In genomic region chr4:99660981-99661380, GRCm38 (mm10) we compare ENCODE assay signal across 8 mouse cellular contexts. TPM values are rescaled to one million over a fixed set of nuclear protein-coding genes. Genes with fewer than 3 reads are reported as not detected.
DNase-seq lines count a peak whose midpoint lies in the region; ATAC-seq and TF ChIP-seq lines count a peak whose summit lies in the region.

No protein-coding gene starts in this region.

- peak; percentile 80 for TF ChIP-seq CTCF in heart, adult 2 months (IDR thresholded peaks at IDR 0.05)
- peak; percentile 69 for TF ChIP-seq CTCF in ES-Bruce4 (IDR thresholded peaks at IDR 0.05; ENCODE audit: low read depth, low read length)

- H3K9me3 ChIP-seq in heart, embryonic 10.5 days = no peaks in the 10 kb centered on the region
- H3K9me3 ChIP-seq in ES-Bruce4 (replicated peaks; ENCODE audit: control insufficient read depth, insufficient read depth, low read length, poor library complexity, severe bottlenecking) = no peaks in the 10 kb centered on the region
- H3K9me3 ChIP-seq in heart, embryonic 15.5 days (replicated peaks) = no peaks in the 10 kb centered on the region
- H3K9me3 ChIP-seq in megakaryocyte, embryonic 14.5 days = peaks cover 23% of the 10 kb centered on the region

- TF ChIP-seq POLR2A in heart, adult 2 months (IDR thresholded peaks at IDR 0.05; ENCODE audit: insufficient read depth, low read depth, low read length) = no peak
- TF ChIP-seq POLR2A in ES-Bruce4 (IDR thresholded peaks at IDR 0.05; ENCODE audit: insufficient read depth, low read length) = no peak

- H3K4me3 ChIP-seq in heart, adult 2 months = no peak overlapping the region
- H3K4me3 ChIP-seq in heart, embryonic 10.5 days = no peak overlapping the region
- H3K4me3 ChIP-seq in ES-Bruce4 (ENCODE audit: low read depth, low read length) = no peak overlapping the region
- peak overlapping the region; percentile 7; the same call in 1 of the 2 replicates for H3K4me3 ChIP-seq in heart, embryonic 15.5 days
- H3K4me3 ChIP-seq in megakaryocyte, embryonic 14.5 days (replicated peaks) = peak overlapping the region; percentile 46

- under 1% methylated on average over 11 of the region's 11 CpGs for whole genome bisulfite sequencing in heart, adult 2 months
- under 1% methylated on average over 11 of the region's 11 CpGs for WGBS in heart, embryonic 10.5 days
- WGBS in heart, embryonic 15.5 days = 0% methylated on average over 11 of the region's 11 CpGs

- H3K27ac ChIP-seq in heart, adult 2 months = no peak overlapping the region
- H3K27ac ChIP-seq in heart, embryonic 10.5 days = no peak overlapping the region
- no peak overlapping the region for H3K27ac ChIP-seq in ES-Bruce4 (ENCODE audit: insufficient read depth, low read length)
- H3K27ac ChIP-seq in heart, embryonic 15.5 days = no peak overlapping the region

- peak; percentile 35 to 63 for DNase-seq in heart, adult 2 months
- no peak for DNase-seq in heart, embryonic 10.5 days (ENCODE audit: low spot score)
- peak; percentile 93 for DNase-seq in embryo, embryonic 10 days (ENCODE audit: low spot score)
- DNase-seq in kidney, postnatal 25 days = peak; percentile 68 to 81
- DNase-seq in thymus, postnatal 36 days = peak; percentile 47 to 58

- H3K79me2 ChIP-seq in heart, adult 2 months (replicated peaks; ENCODE audit: control insufficient read depth, insufficient read depth, low read length) = no peaks in the 10 kb centered on the region

- no peaks in the 10 kb centered on the region for H3K4me1 ChIP-seq in heart, adult 2 months (ENCODE audit: control insufficient read depth, insufficient read depth, low read length)
- H3K4me1 ChIP-seq in heart, embryonic 10.5 days = peaks cover 23% of the 10 kb centered on the region
- H3K4me1 ChIP-seq in ES-Bruce4 (ENCODE audit: control insufficient read depth, insufficient read depth, low read length) = peaks cover 1% of the 10 kb centered on the region
- H3K4me1 ChIP-seq in heart, embryonic 15.5 days (replicated peaks) = peaks cover 38% of the 10 kb centered on the region
- peaks cover 53% of the 10 kb centered on the region for H3K4me1 ChIP-seq in megakaryocyte, embryonic 14.5 days

- ATAC-seq in heart, embryonic 15.5 days (replicated peaks; ENCODE audit: insufficient number of reproducible peaks, insufficient read depth, low FRiP score, low read depth) = no peak

- no peak for TF ChIP-seq EP300 in heart, adult 2 months (IDR thresholded peaks at IDR 0.05; ENCODE audit: insufficient read depth, low read depth, low read length)
- no peak for TF ChIP-seq EP300 in ES-Bruce4 (IDR thresholded peaks at IDR 0.05; ENCODE audit: insufficient read depth, low read depth, low read length)

- no peak overlapping the region for H3K9ac ChIP-seq in heart, adult 2 months (ENCODE audit: low read depth, low read length)
- H3K9ac ChIP-seq in ES-Bruce4 (ENCODE audit: low read depth, poor library complexity, severe bottlenecking) = peak overlapping the region; percentile 28; the same call in 1 of the 2 replicates
- H3K9ac ChIP-seq in heart, embryonic 15.5 days = no peak overlapping the region

- H3K4me2 ChIP-seq in heart, embryonic 15.5 days = peak overlapping the region; percentile 45

- no peaks in the 10 kb centered on the region for H3K36me3 ChIP-seq in heart, adult 2 months (ENCODE audit: control insufficient read depth, insufficient read depth, low read length)
- H3K36me3 ChIP-seq in heart, embryonic 10.5 days = no peaks in the 10 kb centered on the region
- H3K36me3 ChIP-seq in ES-Bruce4 (ENCODE audit: control insufficient read depth, insufficient read depth, low read length, poor library complexity, severe bottlenecking) = no peaks in the 10 kb centered on the region
- H3K36me3 ChIP-seq in heart, embryonic 15.5 days = no peaks in the 10 kb centered on the region
- no peaks in the 10 kb centered on the region for H3K36me3 ChIP-seq in megakaryocyte, embryonic 14.5 days (replicated peaks; ENCODE audit: low read length)

- intact Hi-C loops in heart, adult 2 months (cut with DNase I) = loop anchor here (1.0 to 2.0 kb wide), 2 partner anchors 54 to 105 kb away; partner anchors contain the start of gene Alg6

- peaks cover 40% of the 10 kb centered on the region for H3K27me3 ChIP-seq in heart, adult 2 months (ENCODE audit: control insufficient read depth, insufficient read depth, low read length)
- peaks cover 97% of the 10 kb centered on the region for H3K27me3 ChIP-seq in heart, embryonic 10.5 days (ENCODE audit: insufficient read depth, poor library complexity, severe bottlenecking)
- H3K27me3 ChIP-seq in ES-Bruce4 (ENCODE audit: control insufficient read depth, insufficient read depth, low read length, poor library complexity, severe bottlenecking) = peaks cover 20% of the 10 kb centered on the region
- H3K27me3 ChIP-seq in heart, embryonic 15.5 days = peaks cover 95% of the 10 kb centered on the region
- peaks cover 92% of the 10 kb centered on the region for H3K27me3 ChIP-seq in megakaryocyte, embryonic 14.5 days (replicated peaks)

RNA-seq across cellular contexts. Expression of gene Foxd3, which starts 4.9 kb away (rescaled TPM):
- under 1 TPM; 0.27 to 0.86 TPM for total RNA-seq in heart, adult 2 months (2021)
- polyA plus RNA-seq in heart, adult 2 months (2012; rRNA removed) = 0.59 and 0.62 TPM in 2 replicates
- polyA plus RNA-seq in heart, embryonic 10.5 days (2016; fragmentation: Nextera tagmentation; extraction: Ambion mirVana) = 0.18 TPM in 1 of 2 replicates, not detected in the other
- polyA plus RNA-seq in ES-Bruce4 (2011; ENCODE audit: insufficient read depth, insufficient read length, low read depth, missing spikeins) = 1.3 and 2.4 TPM in 2 replicates
- 0.20 TPM in 1 of 2 replicates, not detected in the other for polyA plus RNA-seq in heart, embryonic 15.5 days (2015; fragmentation: Nextera tagmentation; extraction: Ambion mirVana)
- polyA plus RNA-seq in megakaryocyte, embryonic 14.5 days (2012; ENCODE audit: insufficient read depth, low replicate concordance) = not detected in 2 replicates

RNA-seq across cellular contexts. Expression of gene Alg6, which starts 54.5 kb away (rescaled TPM):
- total RNA-seq in heart, adult 2 months (2021) = 1 to 10 TPM; 5.9 to 7.0 TPM
- polyA plus RNA-seq in heart, adult 2 months (2012; rRNA removed) = 1.8 and 5.8 TPM in 2 replicates
- polyA plus RNA-seq in heart, embryonic 10.5 days (2016; fragmentation: Nextera tagmentation; extraction: Ambion mirVana) = 13.2 and 16.2 TPM in 2 replicates
- polyA plus RNA-seq in ES-Bruce4 (2011; ENCODE audit: insufficient read depth, insufficient read length, low read depth, missing spikeins) = 49.4 and 49.5 TPM in 2 replicates
- 9.1 and 11.3 TPM in 2 replicates for polyA plus RNA-seq in heart, embryonic 15.5 days (2015; fragmentation: Nextera tagmentation; extraction: Ambion mirVana)
- not detected in 2 replicates for polyA plus RNA-seq in megakaryocyte, embryonic 14.5 days (2012; ENCODE audit: insufficient read depth, low replicate concordance)

Comparison
In these comparisons a context has a peak if more than half of its experiments do, and no peak if none do; other contexts are left out.
1. H3K4me3 ChIP-seq: peak in heart, embryonic 15.5 days (single experiment) and megakaryocyte, embryonic 14.5 days (single experiment); none in heart, adult 2 months (single experiment), heart, embryonic 10.5 days (single experiment) and ES-Bruce4 (single experiment).